Mouse (Mus musculus) megakaryocyte, embryonic 14.5 days (primary cell): ENCODE results near the gene Styx.

Experiments
- FLI1 ChIP-seq: IDR thresholded peaks from 2 replicates; pipeline ENCODE4 v1.6.1; 2012; ENCODE audit warnings: low read length, inconsistent platforms, mixed read lengths
- GATA1 ChIP-seq: IDR thresholded peaks from 3 replicates; pipeline ENCODE4 v1.6.1; 2012; ENCODE audit warnings: mixed read lengths, low read length, inconsistent platforms, borderline replicate concordance

GRCm38 (mm10) chr14:45323320-45323719, 27.6 kb upstream of the Styx start:
- TF ChIP-seq GATA1, result no peak
- TF ChIP-seq FLI1, result no peak
